Mouse (Mus musculus) brain, embryonic 14.5 days (tissue): ENCODE measurements around the gene Bcl2l13. TPM values are rescaled to one million over a fixed set of nuclear protein-coding genes. Genes with fewer than 3 reads are reported as not detected.

ENCODE experiments used
- DNase-seq: peaks from one replicate; pipeline ENCODE4 v3.0.0-alpha.2; 2011; ENCODE audit warnings: low read depth
- CTCF ChIP-seq: fragments of 200-500 bp; IDR thresholded peaks from 2 replicates; pipeline ENCODE4 v1.5.1; 2012; ENCODE audit warnings: inconsistent platforms, mild to moderate bottlenecking, moderate library complexity, borderline replicate concordance; ENCODE audit not compliant: insufficient read depth, insufficient read length; ENCODE audit errors: extremely low read depth
- POLR2A ChIP-seq: fragments of 200-500 bp; IDR thresholded peaks from 2 replicates; pipeline ENCODE4 v1.6.1; 2012; ENCODE audit warnings: mild to moderate bottlenecking, inconsistent platforms, borderline replicate concordance; ENCODE audit not compliant: poor library complexity, insufficient read depth, insufficient read length, severe bottlenecking; ENCODE audit errors: extremely low read depth
- polyA plus RNA-seq: library from polyadenylated mRNA; depleted of rRNA; stranded (reverse); fragments of >200 nt; gene quantifications from 2 replicates; pipeline ENCODE4 v1.2.3, GENCODE M21; 2012

The Bcl2l13 gene
- polyA plus RNA-seq, 1 experiment = 31.3 TPM

GRCm38 (mm10) chr6:120926880-120927279 is 90.9 kb downstream of the Bcl2l13 start:
- TF ChIP-seq CTCF = no peak
- TF ChIP-seq POLR2A = no peak
- DNase-seq = no peak

GRCm38 (mm10) chr6:120927765-120928164 is 91.8 kb downstream of the Bcl2l13 start:
- DNase-seq = no peak

GRCm38 (mm10) chr6:120929421-120929820 is 93.4 kb downstream of the Bcl2l13 start:
- no peak for DNase-seq
- TF ChIP-seq CTCF (no peak), POLR2A (no peak)

More at GRCm38 (mm10) chr6:120927765-120928164, 91.8 kb downstream of the Bcl2l13 start:
- TF ChIP-seq POLR2A (no peak), CTCF (no peak)

GRCm38 (mm10) chr6:120930450-120931306 is 94.7 kb downstream of the Bcl2l13 start:
- TF ChIP-seq CTCF = no peak
- TF ChIP-seq POLR2A = no peak
- DNase-seq = no peak

GRCm38 (mm10) chr6:120932597-120932996 is 96.6 kb downstream of the Bcl2l13 start:
- TF ChIP-seq CTCF (no peak), POLR2A (no peak)
- no peak for DNase-seq

GRCm38 (mm10) chr6:120933670-120934069 is 97.7 kb downstream of the Bcl2l13 start:
- TF ChIP-seq CTCF (no peak), POLR2A (no peak)
- DNase-seq = no peak

GRCm38 (mm10) chr6:120934176-120934575 is 98.2 kb downstream of the Bcl2l13 start:
- no peak for TF ChIP-seq POLR2A
- TF ChIP-seq CTCF = no peak
- no peak for DNase-seq

GRCm38 (mm10) chr6:120937104-120937617 is 101.1 kb downstream of the Bcl2l13 start:
- TF ChIP-seq POLR2A (no peak), CTCF (no peak)
- no peak for DNase-seq

- TF ChIP-seq CTCF (no peak), POLR2A (no peak)
- DNase-seq = no peak
Observed at GRCm38 (mm10) chr6:120937999-120938608, 102.1 kb downstream of the Bcl2l13 start.

- TF ChIP-seq POLR2A = no peak
- no peak for TF ChIP-seq CTCF
- DNase-seq = peak; percentile 23
Observed at GRCm38 (mm10) chr6:120938763-120939450, 102.9 kb downstream of the Bcl2l13 start.

GRCm38 (mm10) chr6:120939783-120940182 is 103.8 kb downstream of the Bcl2l13 start:
- DNase-seq = no peak
- no peak for TF ChIP-seq POLR2A
- TF ChIP-seq CTCF = no peak
